Comparison of ENCODE assay signal across 16 mouse cellular contexts in genomic region chr2:68079426-68080360, GRCm38 (mm10).
A peak's percentile ranks its signal among the peaks of the same experiment; 100 is the strongest.
DNase-seq lines count a peak whose midpoint lies in the region; ATAC-seq lines count a peak whose summit lies in the region.
"Had no signal": no experiment of that assay in that cellular context is flagged by ENCODE, and none has a peak within 500 bp of the region (broad histone marks: within the 10 kb centered on the region; RNA-seq: fewer than 3 reads in every experiment).

No protein-coding gene starts in this region.

- no peaks in the 10 kb centered on the region for H3K9me3 ChIP-seq in kidney, embryonic 14.5 days (ENCODE audit: control insufficient read depth, low read length)
- H3K9me3 ChIP-seq in embryonic facial prominence, embryonic 14.5 days (ENCODE audit: control insufficient read depth, low read length) = no peaks in the 10 kb centered on the region
- H3K9me3 ChIP-seq: embryonic facial prominence, embryonic 12.5 days; liver, embryonic 13.5 days; neural tube, embryonic 13.5 days; stomach, embryonic 15.5 days had no signal

- 85% methylated on average over 5 of the region's 5 CpGs for WGBS in kidney, embryonic 14.5 days
- WGBS in embryonic facial prominence, embryonic 14.5 days = 81% methylated on average over 5 of the region's 5 CpGs

- no peaks in the 10 kb centered on the region for H3K4me1 ChIP-seq in kidney, embryonic 14.5 days (ENCODE audit: control insufficient read depth, insufficient read depth, low read length)
- no peaks in the 10 kb centered on the region for H3K4me1 ChIP-seq in embryonic facial prominence, embryonic 14.5 days (ENCODE audit: control insufficient read depth, insufficient read depth, low read length)
- H3K4me1 ChIP-seq: embryonic facial prominence, embryonic 12.5 days; liver, embryonic 13.5 days; megakaryocyte, embryonic 14.5 days; neural tube, embryonic 13.5 days; stomach, embryonic 15.5 days had no signal

- no peaks in the 10 kb centered on the region for H3K36me3 ChIP-seq in kidney, embryonic 14.5 days (ENCODE audit: control insufficient read depth, insufficient read depth, low read length)
- H3K36me3 ChIP-seq in embryonic facial prominence, embryonic 14.5 days (ENCODE audit: control insufficient read depth, insufficient read depth, low read length) = no peaks in the 10 kb centered on the region
- H3K36me3 ChIP-seq: embryonic facial prominence, embryonic 12.5 days; liver, embryonic 13.5 days; neural tube, embryonic 13.5 days; stomach, embryonic 15.5 days had no signal

- H3K9ac ChIP-seq in kidney, embryonic 14.5 days (ENCODE audit: low read depth, low read length) = no peak overlapping the region
- no peak overlapping the region for H3K9ac ChIP-seq in embryonic facial prominence, embryonic 14.5 days (ENCODE audit: low read depth, low read length)
- H3K9ac ChIP-seq: embryonic facial prominence, embryonic 12.5 days; liver, embryonic 13.5 days; neural tube, embryonic 13.5 days; stomach, embryonic 15.5 days had no signal

- no peak overlapping the region for H3K4me2 ChIP-seq in kidney, embryonic 14.5 days (replicated peaks; ENCODE audit: low read depth, low read length)
- H3K4me2 ChIP-seq in embryonic facial prominence, embryonic 14.5 days (ENCODE audit: low read depth, low read length) = no peak overlapping the region
- H3K4me2 ChIP-seq: embryonic facial prominence, embryonic 12.5 days; liver, embryonic 13.5 days; neural tube, embryonic 13.5 days; stomach, embryonic 15.5 days had no signal

- no peak overlapping the region for H3K27ac ChIP-seq in kidney, embryonic 14.5 days (ENCODE audit: low read depth, low read length)
- H3K27ac ChIP-seq in embryonic facial prominence, embryonic 14.5 days (replicated peaks; ENCODE audit: low read depth, low read length) = no peak overlapping the region
- H3K27ac ChIP-seq: embryonic facial prominence, embryonic 12.5 days; liver, embryonic 13.5 days; neural tube, embryonic 13.5 days; stomach, embryonic 15.5 days had no signal

- ATAC-seq in kidney, embryonic 14.5 days (ENCODE audit: low FRiP score, low TSS enrichment) = no peak
- peak; percentile 57; the same call in 1 of the 2 replicates for ATAC-seq in embryonic facial prominence, embryonic 14.5 days (ENCODE audit: low read depth)
- ATAC-seq: intestine, postnatal 0 days had no signal

- no peak overlapping the region for H3K4me3 ChIP-seq in kidney, embryonic 14.5 days (ENCODE audit: low read length)
- no peak overlapping the region for H3K4me3 ChIP-seq in embryonic facial prominence, embryonic 14.5 days (ENCODE audit: low read depth, low read length)
- H3K4me3 ChIP-seq: embryonic facial prominence, embryonic 12.5 days; liver, embryonic 13.5 days; megakaryocyte, embryonic 14.5 days; neural tube, embryonic 13.5 days; stomach, embryonic 15.5 days had no signal

- peak; percentile 11 for DNase-seq in kidney, adult 9 months
- DNase-seq in Muller cell, postnatal 12 days (ENCODE audit: inconsistent ontology term) = peak; percentile 90
- no peak for DNase-seq in embryonic facial prominence, embryonic 14.5 days (ENCODE audit: low spot score)
- peak; percentile 42 for DNase-seq in lung, postnatal 10 days
- no peak for DNase-seq in layer of hippocampus, adult 8-10 months (ENCODE audit: low spot score in 2 of 2)
- no peak for DNase-seq in right cerebral cortex, postnatal 36 days (ENCODE audit: low spot score in 2 of 2)
- DNase-seq: cerebellum, adult 2 months; heart, adult 11 months; heart, postnatal 4 days; liver, embryonic 13.5 days had no signal

- no peaks in the 10 kb centered on the region for H3K27me3 ChIP-seq in kidney, embryonic 14.5 days (ENCODE audit: control insufficient read depth, insufficient read depth, low read length)
- no peaks in the 10 kb centered on the region for H3K27me3 ChIP-seq in embryonic facial prominence, embryonic 14.5 days (replicated peaks; ENCODE audit: control insufficient read depth, insufficient read depth, low read length)
- H3K27me3 ChIP-seq: embryonic facial prominence, embryonic 12.5 days; liver, embryonic 13.5 days; megakaryocyte, embryonic 14.5 days; neural tube, embryonic 13.5 days; stomach, embryonic 15.5 days had no signal

Comparison
In these comparisons a context has a peak if more than half of its experiments do, and no peak if none do; other contexts are left out.
1. DNase-seq: peak in kidney, adult 9 months (single experiment), Muller cell, postnatal 12 days (single experiment) and lung, postnatal 10 days (single experiment); none in embryonic facial prominence, embryonic 14.5 days (single experiment), layer of hippocampus, adult 8-10 months (0 of 2) and right cerebral cortex, postnatal 36 days (0 of 2).